Mouse (Mus musculus): ENCODE results near the gene Klhl6.

The Klhl6 gene

GRCm38 (mm10) chr16:19920823-19921222 is 62.0 kb downstream of the Klhl6 start:
- TF ChIP-seq POU5F1 (IDR thresholded peaks at IDR 0.05; ENCODE audit: borderline replicate concordance, low read length) (no peak), NANOG (IDR thresholded peaks at IDR 0.05; ENCODE audit: borderline replicate concordance, low read length) (no peak), CTCF (conservative IDR thresholded peaks at IDR 0.05; ENCODE audit: low read length) (no peak)
- no peak overlapping the region for H3K4me3 ChIP-seq (replicated peaks; ENCODE audit: low read length)
- H3K9me3 ChIP-seq (ENCODE audit: low read length), result peaks cover 28% of the 10 kb centered on the region
- no peaks in the 10 kb centered on the region for H3K27me3 ChIP-seq (ENCODE audit: insufficient read depth, low read length)
- H3K4me1 ChIP-seq (replicated peaks; ENCODE audit: low read depth, low read length), result no peaks in the 10 kb centered on the region
- no peaks in the 10 kb centered on the region for H3K36me3 ChIP-seq (ENCODE audit: insufficient read depth, low read length)

- Histone ChIP-seq H3K4me3 (replicated peaks; ENCODE audit: low read length) (no peak overlapping the region), H3K36me3 (ENCODE audit: insufficient read depth, low read length) (no peaks in the 10 kb centered on the region), H3K9me3 (ENCODE audit: low read length) (peaks cover 5% of the 10 kb centered on the region; the same call in 1 of the 2 replicates), H3K27me3 (ENCODE audit: insufficient read depth, low read length) (no peaks in the 10 kb centered on the region), H3K4me1 (replicated peaks; ENCODE audit: low read depth, low read length) (no peaks in the 10 kb centered on the region)
- no peak for TF ChIP-seq POU5F1 (IDR thresholded peaks at IDR 0.05; ENCODE audit: borderline replicate concordance, low read length)
- no peak for TF ChIP-seq NANOG (IDR thresholded peaks at IDR 0.05; ENCODE audit: borderline replicate concordance, low read length)
- TF ChIP-seq CTCF (conservative IDR thresholded peaks at IDR 0.05; ENCODE audit: low read length), result no peak
Observed at GRCm38 (mm10) chr16:19918286-19918685, 64.6 kb downstream of the Klhl6 start.

GRCm38 (mm10) chr16:19912582-19912981 is 70.3 kb downstream of the Klhl6 start:
- no peaks in the 10 kb centered on the region for H3K27me3 ChIP-seq (ENCODE audit: insufficient read depth, low read length)
- H3K36me3 ChIP-seq (ENCODE audit: insufficient read depth, low read length), result no peaks in the 10 kb centered on the region
- no peaks in the 10 kb centered on the region for H3K9me3 ChIP-seq (ENCODE audit: low read length)
- no peaks in the 10 kb centered on the region for H3K4me1 ChIP-seq (replicated peaks; ENCODE audit: low read depth, low read length)
- no peak for TF ChIP-seq NANOG (IDR thresholded peaks at IDR 0.05; ENCODE audit: borderline replicate concordance, low read length)
- no peak for TF ChIP-seq POU5F1 (IDR thresholded peaks at IDR 0.05; ENCODE audit: borderline replicate concordance, low read length)
- TF ChIP-seq CTCF (conservative IDR thresholded peaks at IDR 0.05; ENCODE audit: low read length), result no peak
- no peak overlapping the region for H3K4me3 ChIP-seq (replicated peaks; ENCODE audit: low read length)

- Histone ChIP-seq H3K9me3 (ENCODE audit: low read length) (no peaks in the 10 kb centered on the region), H3K4me1 (replicated peaks; ENCODE audit: low read depth, low read length) (no peaks in the 10 kb centered on the region), H3K27me3 (ENCODE audit: insufficient read depth, low read length) (no peaks in the 10 kb centered on the region), H3K4me3 (replicated peaks; ENCODE audit: low read length) (no peak overlapping the region), H3K36me3 (ENCODE audit: insufficient read depth, low read length) (no peaks in the 10 kb centered on the region)
- TF ChIP-seq POU5F1 (IDR thresholded peaks at IDR 0.05; ENCODE audit: borderline replicate concordance, low read length) (no peak), NANOG (IDR thresholded peaks at IDR 0.05; ENCODE audit: borderline replicate concordance, low read length) (no peak), CTCF (conservative IDR thresholded peaks at IDR 0.05; ENCODE audit: low read length) (no peak)
Observed at GRCm38 (mm10) chr16:19908291-19908690, 74.5 kb downstream of the Klhl6 start.

- no peaks in the 10 kb centered on the region for H3K27me3 ChIP-seq (ENCODE audit: insufficient read depth, low read length)
- TF ChIP-seq POU5F1 (IDR thresholded peaks at IDR 0.05; ENCODE audit: borderline replicate concordance, low read length) (no peak), NANOG (IDR thresholded peaks at IDR 0.05; ENCODE audit: borderline replicate concordance, low read length) (no peak), CTCF (conservative IDR thresholded peaks at IDR 0.05; ENCODE audit: low read length) (peak; percentile 71)
Observed at GRCm38 (mm10) chr16:19907103-19907502, 75.7 kb downstream of the Klhl6 start.

GRCm38 (mm10) chr16:19904734-19905479 is 77.9 kb downstream of the Klhl6 start:
- no peak for TF ChIP-seq CTCF (conservative IDR thresholded peaks at IDR 0.05; ENCODE audit: low read length)
- TF ChIP-seq NANOG (IDR thresholded peaks at IDR 0.05; ENCODE audit: borderline replicate concordance, low read length), result no peak
- TF ChIP-seq POU5F1 (IDR thresholded peaks at IDR 0.05; ENCODE audit: borderline replicate concordance, low read length), result no peak
- no peaks in the 10 kb centered on the region for H3K9me3 ChIP-seq (ENCODE audit: low read length)
- no peak overlapping the region for H3K4me3 ChIP-seq (replicated peaks; ENCODE audit: low read length)
- H3K4me1 ChIP-seq (replicated peaks; ENCODE audit: low read depth, low read length), result no peaks in the 10 kb centered on the region
- no peaks in the 10 kb centered on the region for H3K36me3 ChIP-seq (ENCODE audit: insufficient read depth, low read length)
- H3K27me3 ChIP-seq (ENCODE audit: insufficient read depth, low read length), result no peaks in the 10 kb centered on the region

More at GRCm38 (mm10) chr16:19907103-19907502, 75.7 kb downstream of the Klhl6 start:
- H3K9me3 ChIP-seq (ENCODE audit: low read length), result no peaks in the 10 kb centered on the region
- no peak overlapping the region for H3K4me3 ChIP-seq (replicated peaks; ENCODE audit: low read length)
- no peaks in the 10 kb centered on the region for H3K4me1 ChIP-seq (replicated peaks; ENCODE audit: low read depth, low read length)
- no peaks in the 10 kb centered on the region for H3K36me3 ChIP-seq (ENCODE audit: insufficient read depth, low read length)

- Histone ChIP-seq H3K4me1 (replicated peaks; ENCODE audit: low read depth, low read length) (no peaks in the 10 kb centered on the region), H3K36me3 (ENCODE audit: insufficient read depth, low read length) (no peaks in the 10 kb centered on the region), H3K4me3 (replicated peaks; ENCODE audit: low read length) (no peak overlapping the region), H3K27me3 (ENCODE audit: insufficient read depth, low read length) (no peaks in the 10 kb centered on the region), H3K9me3 (ENCODE audit: low read length) (no peaks in the 10 kb centered on the region)
- TF ChIP-seq NANOG (IDR thresholded peaks at IDR 0.05; ENCODE audit: borderline replicate concordance, low read length), result no peak
- TF ChIP-seq CTCF (conservative IDR thresholded peaks at IDR 0.05; ENCODE audit: low read length), result no peak
- no peak for TF ChIP-seq POU5F1 (IDR thresholded peaks at IDR 0.05; ENCODE audit: borderline replicate concordance, low read length)
Observed at GRCm38 (mm10) chr16:19903792-19904191, 79.0 kb downstream of the Klhl6 start.

Data from E14TG2a.4 (cell line).